Mouse (Mus musculus) A20 (cell line): ENCODE measurements around the gene Ltv1.

Experiments used
- DNase-seq: peaks from one replicate; pipeline ENCODE4 v3.0.0-alpha.2; 2011; ENCODE audit warnings: low read depth, low spot score

Ltv1 gene

DNA sequence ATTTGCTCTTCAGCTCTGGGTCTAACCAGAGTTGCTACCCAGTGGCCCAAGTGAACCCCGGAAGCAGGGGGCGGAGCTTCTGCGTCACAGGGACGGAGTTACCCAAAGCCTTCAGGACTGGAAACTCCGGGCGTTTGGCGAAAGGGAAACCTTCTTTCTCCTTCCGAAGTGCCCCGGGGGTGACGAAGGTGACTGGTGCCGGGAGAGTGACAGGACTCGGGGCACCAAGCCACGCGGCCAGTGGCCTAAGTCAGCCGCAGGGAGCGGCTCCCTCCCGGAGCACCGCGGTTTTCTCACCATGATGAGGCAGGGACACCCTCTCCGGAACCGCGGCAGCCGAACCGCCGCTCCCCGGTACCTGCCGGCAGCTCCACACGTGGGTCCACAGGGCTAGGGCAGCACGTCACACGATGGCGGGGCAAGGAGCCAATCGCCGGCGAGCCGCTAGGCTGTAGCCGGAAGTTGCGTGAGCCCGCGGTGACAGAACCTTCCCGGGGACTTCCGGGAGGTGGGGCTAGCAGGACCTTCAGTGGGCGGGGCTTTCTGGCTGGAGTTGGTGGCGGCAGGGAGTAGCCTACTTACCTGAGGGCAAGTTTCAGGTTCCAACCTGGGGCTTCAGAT is at the start of gene Ltv1:
Gene Ltv1 (minus strand): TSS at position 438 of the 621 bp plus-strand sequence.
- DNase-seq = peak; percentile 96

DNA sequence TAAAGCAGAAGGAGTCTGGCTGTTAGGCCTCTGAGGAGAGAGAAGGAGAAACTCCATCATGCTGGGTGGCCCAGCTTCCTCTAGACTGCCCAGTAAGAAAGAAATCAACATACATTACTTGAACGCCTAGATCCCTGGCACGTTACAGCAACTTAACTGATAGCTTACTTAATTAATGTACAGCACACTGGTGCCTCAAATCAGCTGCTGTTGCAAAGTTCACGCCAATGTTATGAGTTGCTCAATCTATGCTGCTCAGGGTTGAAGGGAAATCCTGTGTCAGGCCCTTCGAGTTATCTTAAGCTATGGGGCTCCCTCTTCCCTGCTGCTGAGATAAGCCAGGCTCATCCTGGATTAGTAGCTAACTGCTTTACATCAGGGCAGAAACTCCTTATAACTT is 47.5 kb upstream of the Ltv1 start:
- DNase-seq = no peak

DNA sequence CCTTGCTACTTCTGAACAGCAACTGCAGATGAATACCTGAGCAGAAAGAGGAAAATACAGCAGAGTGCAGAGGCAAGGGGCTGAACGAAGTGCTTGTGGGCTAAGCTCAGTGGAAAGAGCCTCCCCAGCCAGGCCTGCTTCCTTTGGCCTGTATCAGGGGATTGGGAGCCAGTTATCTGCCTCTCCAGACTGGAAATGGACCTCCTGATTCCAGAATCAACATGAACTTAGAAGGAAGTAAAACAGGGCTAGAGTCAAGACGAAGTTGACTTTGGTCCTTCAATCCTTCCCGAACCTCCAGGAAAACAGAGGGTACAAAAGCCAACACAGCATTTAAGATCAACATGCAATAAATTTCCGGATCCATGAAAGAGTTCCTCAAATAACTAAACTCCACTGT is 45.2 kb upstream of the Ltv1 start:
- DNase-seq = no peak

DNA sequence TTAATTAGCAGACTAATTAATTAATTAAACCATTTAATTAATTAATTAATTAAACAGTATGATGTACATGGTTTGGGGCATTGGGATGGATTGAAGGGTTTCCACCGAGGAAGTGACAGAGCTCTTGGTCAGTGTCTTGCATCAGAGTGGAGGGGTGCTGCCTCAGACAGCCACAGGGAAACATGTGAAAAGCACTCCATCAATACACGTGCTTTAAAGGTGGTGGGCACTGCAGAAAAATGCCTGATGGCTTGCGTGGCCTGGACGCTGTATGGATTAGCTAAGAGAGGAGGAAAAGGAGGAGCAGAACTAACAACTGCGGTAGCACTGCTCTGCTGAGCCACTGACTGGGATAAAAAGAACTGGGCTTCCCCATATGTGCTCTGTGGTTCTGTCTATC is 43.9 kb upstream of the Ltv1 start:
- no peak for DNase-seq

DNA sequence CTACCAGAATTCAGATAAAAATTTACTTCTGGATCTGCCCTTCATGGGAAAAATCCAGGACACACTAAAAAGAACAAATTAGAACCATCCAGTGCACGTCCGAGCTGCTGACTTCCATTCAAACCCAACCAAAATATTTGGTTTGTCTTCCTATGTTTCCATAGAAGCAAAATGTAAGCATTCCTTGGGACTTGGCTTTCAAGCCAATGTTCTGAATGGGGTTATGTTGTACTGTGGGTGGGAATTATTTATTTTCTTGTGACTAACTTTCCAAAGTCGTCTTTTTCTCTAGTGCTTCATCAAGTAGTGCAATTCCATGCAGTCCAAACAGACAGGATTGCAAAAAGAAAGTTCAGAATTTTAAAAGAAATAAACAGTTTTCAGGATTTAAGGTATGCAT is 41.5 kb upstream of the Ltv1 start:
- DNase-seq = no peak

DNA sequence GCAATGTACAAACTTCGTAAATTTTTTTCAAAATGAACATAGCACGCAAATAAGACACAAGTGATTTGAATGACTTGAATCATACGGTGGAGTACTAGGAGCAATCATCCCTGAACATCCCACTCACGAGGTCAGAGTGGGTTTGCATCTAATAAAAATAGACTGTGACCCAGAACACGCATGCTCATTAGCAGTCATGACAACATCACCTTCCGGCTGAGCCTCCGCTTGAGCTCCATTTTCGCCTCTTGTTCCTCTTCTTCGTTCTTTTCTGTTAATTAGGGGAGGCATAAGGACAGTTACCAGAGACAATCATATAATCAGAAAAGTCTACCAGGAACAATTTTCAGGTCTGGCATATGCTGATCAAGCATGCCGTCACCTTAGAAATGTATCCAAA is 41.0 kb upstream of the Ltv1 start:
- DNase-seq = no peak

DNA sequence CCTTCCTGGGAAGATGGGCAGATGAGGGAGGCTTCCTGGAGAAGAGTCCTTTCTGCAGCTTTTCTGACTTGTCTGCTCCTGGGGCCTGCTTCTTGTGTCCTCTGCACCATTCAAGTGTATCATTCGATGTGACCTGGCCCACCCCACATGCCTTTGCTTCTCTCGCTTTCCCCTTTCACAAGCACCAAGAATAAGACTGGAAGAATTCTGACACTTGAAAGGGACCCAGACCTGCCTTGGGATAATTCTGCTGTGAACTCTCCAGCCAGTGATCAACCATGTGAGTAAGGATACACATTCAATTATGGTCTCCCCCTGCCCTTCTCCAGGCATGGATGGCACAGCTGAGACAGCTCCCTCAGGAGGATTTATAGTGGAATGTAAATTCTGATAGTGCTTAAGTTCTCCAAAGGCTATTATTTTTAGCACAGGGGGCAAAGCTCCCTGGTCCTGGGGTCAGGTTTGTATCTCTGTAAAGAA is 40.2 kb upstream of the Ltv1 start:
- DNase-seq = no peak

DNA sequence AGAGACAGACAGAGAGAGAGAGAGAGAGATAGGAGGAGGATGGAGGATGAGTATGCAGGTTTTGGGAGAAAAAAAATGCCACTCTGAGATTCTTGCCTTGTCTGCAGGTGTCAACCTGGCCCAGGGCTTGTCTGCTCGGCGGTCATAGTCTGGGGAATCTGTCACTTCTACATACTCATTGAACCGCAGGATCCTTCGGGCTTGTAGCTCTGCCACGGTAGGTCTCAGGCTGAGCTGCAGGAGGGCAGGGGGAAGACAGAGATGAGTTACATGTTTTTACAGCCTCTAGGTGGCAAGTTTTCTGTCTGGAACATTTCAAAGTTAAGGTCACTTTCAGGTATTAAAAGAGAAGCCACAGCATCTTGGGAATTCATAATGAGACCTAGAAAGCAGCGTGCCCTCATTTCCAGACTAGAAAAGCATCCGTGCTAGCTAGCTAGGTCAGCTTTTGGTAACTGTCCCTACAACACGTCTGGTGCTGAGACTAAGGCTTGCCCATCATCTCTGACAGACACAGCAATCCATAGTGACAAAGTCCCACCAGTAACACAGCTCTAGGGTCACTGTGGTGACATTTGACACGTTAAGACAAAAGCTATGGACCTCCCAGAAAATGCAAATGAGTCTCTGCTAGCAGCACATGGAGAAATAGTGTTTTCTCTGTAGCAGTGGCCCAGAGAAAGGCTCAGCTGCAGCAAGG is 39.6 kb upstream of the Ltv1 start:
- DNase-seq = no peak

DNA sequence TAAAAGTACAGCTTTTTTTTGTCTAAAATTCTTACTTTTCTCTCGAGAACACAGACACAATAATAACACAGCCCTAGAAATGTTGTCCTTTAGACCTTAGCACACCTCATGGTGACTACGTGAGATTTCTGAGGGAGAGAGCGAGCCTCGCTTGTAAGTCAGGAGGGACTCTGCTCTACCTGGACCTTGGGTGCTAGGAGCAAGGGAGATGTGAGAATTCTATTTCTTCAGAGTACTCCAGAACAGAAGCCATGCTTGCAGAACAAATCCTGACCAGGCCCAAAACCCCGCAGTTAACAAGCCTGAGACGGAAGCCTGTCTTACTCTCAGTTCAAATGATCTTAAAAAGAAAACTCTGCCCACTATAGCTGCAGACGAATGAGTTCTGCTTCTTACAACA is 37.7 kb upstream of the Ltv1 start:
- DNase-seq = no peak

DNA sequence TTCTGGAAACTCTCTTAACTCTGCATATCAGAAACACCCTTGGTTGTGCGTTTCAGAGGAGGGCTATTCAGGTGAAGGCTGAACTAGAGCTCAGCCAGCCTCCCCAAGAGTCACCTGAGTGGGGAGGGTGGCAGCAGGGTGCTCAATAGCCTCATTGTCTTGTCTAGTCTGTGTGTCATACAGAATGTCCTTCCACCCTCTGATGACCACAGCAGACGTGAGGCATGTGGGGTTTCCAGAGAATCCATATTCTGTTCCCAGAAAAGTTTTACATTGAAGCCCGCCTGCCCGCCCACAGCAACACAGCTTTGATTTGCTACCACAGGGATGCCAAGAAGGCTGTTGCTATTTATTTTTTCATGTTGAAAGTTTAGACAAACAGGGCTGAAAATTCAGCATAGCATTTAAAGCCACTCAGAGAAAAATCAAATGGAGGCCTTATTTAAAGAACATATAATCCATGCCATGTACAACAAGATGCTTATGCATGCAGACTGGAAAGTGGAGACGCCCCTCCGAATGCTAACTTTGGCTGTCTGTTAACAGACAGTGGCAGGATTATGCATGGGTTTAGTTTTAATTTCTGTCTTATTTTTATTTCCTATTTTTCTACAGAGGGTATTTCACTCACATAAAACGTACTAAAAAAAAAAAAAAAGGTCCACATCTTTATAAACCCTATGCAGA is 32.6 kb upstream of the Ltv1 start:
- DNase-seq = no peak

DNA sequence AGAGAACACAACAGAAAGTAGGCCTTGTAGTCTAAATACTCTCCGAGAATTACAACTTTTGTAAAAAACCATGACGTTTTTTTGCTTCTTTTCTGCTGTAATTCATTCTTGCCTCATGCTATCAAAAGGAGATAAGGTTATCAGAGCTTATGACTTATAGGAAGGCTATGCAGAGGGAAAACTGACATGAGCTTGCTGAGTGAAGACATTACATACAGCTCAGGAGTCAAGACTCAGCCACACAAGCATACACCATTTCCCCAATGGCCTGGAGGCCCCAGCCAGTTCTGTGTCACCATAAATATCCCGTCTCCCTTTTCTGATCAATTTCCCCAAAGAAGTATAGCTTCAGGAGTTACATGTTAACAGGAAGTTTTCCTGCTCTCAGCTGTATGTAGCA is 29.2 kb upstream of the Ltv1 start:
- DNase-seq = no peak

DNA sequence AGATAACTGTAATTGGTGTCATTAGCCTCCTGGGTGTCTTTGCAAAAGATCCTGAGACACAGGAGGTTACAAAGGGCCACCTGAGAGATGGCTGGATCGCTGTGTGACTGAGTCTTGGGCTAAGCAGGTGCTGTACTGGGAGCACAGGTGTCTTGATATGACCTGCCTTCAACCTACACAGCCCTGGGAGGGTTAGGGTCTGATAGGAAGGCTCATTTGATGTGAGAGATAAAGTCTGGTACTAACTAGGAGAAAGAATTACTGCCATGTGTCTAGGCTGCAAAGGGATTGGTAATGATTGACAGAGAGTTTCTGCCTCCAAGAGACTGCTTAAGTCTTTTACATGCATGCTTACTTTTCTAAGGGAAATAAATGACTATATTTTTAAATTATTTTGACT is 27.1 kb upstream of the Ltv1 start:
- DNase-seq = no peak

DNA sequence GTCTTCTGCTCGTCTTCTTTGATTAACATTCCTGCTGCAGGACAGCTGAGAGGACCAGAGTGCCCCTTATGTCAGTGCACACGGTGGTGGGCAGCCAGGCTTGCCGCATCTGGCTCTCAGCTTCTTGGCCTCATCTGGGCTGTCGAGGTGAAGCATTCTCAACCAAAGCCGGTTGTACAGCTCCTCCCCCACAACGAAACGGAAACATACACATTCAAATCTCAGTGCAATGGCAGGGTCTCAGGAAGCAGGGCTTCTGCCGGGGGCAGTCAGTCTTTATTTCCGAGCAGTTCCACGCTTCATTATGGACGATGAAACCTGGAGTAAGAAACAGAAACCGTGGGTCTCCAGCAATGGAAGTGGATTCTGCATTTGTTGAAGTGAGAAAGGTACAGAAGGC is 21.0 kb upstream of the Ltv1 start:
- DNase-seq = no peak

DNA sequence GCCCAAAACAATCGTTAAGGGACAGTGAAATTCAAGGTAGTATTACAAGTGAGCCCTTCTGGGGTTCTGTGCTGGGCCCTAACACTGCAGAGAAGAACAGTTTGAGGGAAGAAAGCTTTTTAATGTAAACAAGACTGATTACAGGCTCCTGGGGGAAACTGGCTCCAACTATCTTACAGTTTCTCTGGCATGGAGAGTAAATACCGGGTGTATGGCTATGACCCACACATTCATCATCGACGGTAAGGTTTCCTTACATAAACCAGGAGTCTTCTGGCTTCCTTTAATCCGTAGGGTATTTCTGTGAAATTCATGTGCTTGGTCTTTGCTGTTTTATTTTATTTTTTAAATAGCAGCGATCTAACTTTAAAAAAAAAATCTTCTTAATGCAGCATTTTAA is 19.9 kb upstream of the Ltv1 start:
- no peak for DNase-seq

DNA sequence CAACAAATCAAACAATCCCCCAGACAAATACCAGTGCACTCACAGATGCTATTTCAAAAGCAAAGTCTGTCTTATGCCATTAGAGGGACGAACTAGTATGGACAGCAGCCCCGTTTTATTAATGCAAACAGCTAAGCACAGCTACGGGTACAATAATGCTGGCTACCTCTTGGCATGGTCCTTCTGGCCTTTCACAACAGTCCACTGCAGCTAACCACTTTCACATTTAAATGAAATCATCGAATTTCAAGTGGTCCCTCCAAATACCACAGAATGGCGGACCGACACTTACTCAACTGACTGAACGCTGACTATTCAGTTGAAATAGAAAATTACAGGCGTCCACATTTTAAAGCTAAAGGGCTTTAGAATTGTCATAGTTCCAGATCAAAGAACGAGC is 19.4 kb upstream of the Ltv1 start:
- no peak for DNase-seq

DNA sequence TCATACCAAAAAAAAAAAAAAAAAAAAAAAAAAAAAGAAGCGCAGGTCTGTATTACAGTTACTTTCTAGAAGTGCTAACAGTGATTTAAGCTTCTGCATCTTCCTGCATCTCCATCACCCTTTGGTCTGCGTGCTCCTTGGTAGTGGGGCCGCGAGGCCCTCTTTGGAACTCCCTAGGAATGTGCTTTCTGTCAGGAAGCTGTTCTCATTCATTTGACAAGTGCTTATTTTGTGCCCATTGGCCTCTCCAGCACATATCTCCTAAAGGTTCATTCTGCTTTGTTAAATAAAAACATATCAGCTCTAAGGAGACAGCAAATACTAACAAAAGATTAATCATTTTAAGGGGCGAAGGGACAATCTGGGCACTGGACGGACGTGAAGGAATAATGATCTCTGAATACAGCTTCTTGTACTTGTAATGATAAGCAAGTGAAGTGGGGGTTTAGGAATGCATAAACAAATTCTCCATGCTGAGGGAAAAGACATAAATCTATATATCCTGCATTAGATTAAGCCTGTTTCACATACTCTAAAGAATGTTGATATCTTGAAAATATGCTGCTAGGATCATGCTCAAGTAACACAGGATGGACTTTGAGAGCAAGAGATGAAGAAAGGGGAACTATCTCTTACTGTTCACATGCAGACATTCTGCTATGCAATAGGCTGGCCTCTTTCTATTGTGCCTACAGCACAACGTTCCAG is 17.1 kb upstream of the Ltv1 start:
- no peak for DNase-seq

DNA sequence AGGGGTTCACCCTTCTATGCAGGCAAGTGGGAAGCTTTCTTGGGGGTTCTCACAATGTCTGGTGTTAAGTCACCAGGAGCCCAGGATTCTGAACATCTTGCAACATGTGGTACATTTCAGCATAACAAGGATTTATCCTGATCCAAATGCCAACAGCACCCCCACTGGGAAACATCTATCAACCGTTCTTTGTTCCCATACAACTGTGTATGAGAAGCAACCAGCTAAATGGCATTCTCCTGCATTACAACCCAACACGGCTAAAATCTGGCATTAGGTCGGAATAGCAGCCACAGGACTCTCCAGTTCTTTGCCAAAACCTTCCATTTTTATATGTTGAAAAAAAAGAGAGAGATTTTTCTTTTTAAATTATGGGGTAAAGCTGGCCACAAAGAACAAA is 16.5 kb upstream of the Ltv1 start:
- no peak for DNase-seq

DNA sequence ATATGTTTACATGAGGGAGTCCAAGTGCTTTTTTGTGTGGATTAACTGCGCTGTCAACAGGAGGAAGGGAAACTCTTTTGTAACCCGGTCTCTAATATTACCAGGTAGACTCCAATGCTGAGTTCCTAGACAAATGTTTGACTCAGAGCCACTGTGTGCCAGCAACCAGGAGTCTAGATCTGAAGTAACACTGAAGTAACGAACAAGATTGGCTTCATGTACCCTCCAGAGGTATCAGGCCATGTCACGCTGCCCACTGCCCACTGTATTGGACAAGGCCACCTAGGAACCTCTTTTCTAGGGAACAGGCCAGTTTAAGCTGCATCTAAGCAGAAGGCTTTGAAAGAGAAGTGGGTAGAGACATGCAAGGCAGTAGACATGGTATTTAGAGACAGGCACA is 16.1 kb upstream of the Ltv1 start:
- DNase-seq = no peak

DNA sequence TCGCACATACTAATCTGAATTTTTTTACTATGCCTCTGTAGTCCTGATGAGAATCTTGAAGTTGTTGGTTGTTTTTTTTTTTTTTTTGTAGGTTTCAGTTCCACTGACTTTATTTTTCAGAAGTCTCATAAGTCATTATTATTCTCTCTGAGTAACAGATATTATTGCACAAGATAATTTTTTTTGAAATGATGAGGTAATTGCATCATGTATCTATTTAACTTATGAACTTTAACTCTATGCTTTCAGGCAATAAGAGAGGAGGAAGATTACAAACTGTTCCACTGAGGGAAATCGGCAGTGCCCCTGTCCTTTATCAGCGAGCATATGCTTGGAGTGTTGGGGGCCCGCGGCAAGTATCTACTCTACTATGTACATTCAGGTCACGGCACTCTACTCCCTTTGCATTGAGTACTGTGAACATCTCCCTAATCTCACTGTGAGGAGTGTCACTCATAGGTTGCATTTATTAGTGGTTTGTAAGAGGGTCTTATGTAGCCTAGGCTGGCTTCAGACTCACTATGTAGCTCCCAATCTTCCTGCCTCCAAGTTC is 8.8 kb upstream of the Ltv1 start:
- no peak for DNase-seq

DNA sequence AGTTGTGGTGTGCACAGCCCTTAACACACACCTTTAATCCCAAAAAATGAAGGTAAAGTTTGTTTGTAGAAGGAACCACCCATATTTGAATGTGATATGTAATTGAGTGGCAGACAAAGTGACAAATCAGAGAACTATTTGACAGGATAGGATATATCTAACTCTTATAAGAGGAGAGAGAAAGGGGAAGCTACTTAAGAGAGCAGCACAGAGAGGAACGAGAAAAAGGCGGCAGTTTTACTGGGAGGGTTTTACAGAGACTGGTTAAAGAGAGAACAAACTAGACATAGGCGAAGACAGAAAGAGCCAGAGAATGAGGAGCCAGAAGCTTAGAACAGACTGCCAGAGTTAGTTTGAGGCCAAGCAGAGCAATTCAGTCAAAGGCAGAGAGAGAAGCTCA is 7.9 kb upstream of the Ltv1 start:
- DNase-seq = no peak

DNA sequence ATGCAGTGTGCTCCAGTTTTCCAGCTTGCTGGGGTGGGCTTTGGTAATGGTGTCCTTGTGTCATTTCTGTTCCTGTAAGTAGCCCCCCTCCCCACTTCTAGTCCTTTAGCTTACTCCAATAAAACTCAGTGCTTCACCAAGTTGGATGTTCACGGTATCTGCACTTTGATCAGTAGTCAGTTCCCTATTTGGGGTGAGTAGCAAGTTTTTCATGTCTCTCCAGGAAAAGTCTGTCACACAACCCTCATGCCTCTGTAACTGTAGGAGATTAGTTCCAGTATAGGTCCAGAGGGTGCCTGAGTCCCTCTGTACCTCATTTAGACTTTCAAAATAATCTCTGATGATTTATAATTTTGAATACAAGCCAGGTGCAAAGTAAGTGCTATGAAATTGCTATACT is 6.3 kb upstream of the Ltv1 start:
- no peak for DNase-seq

DNA sequence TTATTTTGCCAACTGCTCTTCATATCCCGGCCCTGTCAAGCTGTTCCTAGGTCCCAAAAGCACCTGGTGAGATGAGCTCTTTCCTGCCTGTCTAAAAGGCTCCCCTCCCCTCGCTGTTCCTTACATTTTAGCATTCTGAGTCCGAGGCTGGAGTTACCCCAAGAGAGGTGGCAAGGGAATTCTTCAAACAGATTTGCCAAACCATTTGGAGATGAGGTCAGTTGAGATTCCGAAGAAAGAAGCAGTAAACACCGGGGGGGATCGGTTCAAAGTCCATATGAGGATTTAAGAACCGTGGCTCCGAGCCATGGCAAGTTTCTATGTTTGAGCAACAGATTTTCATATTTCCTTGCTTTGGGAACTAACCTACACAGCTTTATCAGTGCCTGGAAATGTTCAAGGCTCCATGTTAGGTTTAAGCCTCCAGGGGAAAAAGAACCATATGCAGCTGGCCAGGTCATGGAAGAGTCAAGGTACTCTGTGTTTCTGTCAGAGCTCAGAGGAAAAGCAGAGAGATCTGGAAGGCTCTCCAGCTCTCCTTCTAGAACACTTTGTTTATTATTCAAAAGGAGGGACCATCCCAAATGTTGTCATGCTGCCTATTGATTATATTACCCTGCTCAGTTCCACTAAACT is 4.0 kb upstream of the Ltv1 start:
- DNase-seq = no peak
